Mouse (Mus musculus) Patski (cell line): ENCODE results near the gene Rab39b. TPM values are rescaled to one million over a fixed set of nuclear protein-coding genes. Genes with fewer than 3 reads are reported as not detected.

Experiments
- ATAC-seq: fragments of 100-300 bp; one replicate; pipeline ENCODE4 v1.8.0; 2021
- CTCF ChIA-PET: fragments of 350-600 bp; sonication (Branson Sonifier 250); formaldehyde crosslinking; loops from one replicate; lab custom pipeline; 2022; ENCODE audit warnings: inconsistent platforms; lab: Charles Lee
- POLR2A ChIA-PET: fragments of 350-600 bp; sonication (Branson Sonifier 250); formaldehyde crosslinking; loops from one replicate; lab custom pipeline; 2022; ENCODE audit warnings: antibody characterized with exemption, inconsistent platforms; lab: Charles Lee
- DNase-seq: peaks from one replicate; pipeline ENCODE4 v3.0.0-alpha.2; 2011; ENCODE audit warnings: low read depth, low spot score
- H3K27me3 ChIP-seq: fragments of 371-371 bp; one replicate; pipeline ENCODE4 v1.5.1; 2021
- CTCF ChIP-seq: fragments of 100-300 bp; IDR thresholded peaks from one replicate; pipeline ENCODE4 v1.5.1; 2021
- in situ Hi-C: fragments of 300-500 bp; cut with MboI; formaldehyde crosslinking; loops from 3 replicates; pipeline ENCODE4 v1.11.1; 2018; ENCODE audit warnings: low pct_unique_long_range_greater_than_20kb, mixed read lengths
- polyA plus RNA-seq: library from polyadenylated mRNA; unstranded; gene quantifications from one replicate; pipeline ENCODE4 v1.2.3, GENCODE M21; 2021

Rab39b gene
- polyA plus RNA-seq = 0.36 TPM

GRCm38 (mm10) chrX:75577582-75578324 is at the start of gene Rab39b:
Gene Rab39b, minus strand, starts transcription at chrX:75578231.
- ATAC-seq (no peak), DNase-seq (no peak)
- in situ Hi-C loops = no loop called here
- POLR2A ChIA-PET = no interaction called here
- CTCF ChIA-PET = no interaction called here
- H3K27me3 ChIP-seq = peaks cover 42% of the 10 kb centered on the region
- no peak for TF ChIP-seq CTCF

GRCm38 (mm10) chrX:75578539-75578938 is 508 bp upstream of the Rab39b start:
- DNase-seq = no peak
- POLR2A ChIA-PET = no interaction called here
- CTCF ChIA-PET = no interaction called here
- no peak for TF ChIP-seq CTCF
- in situ Hi-C loops = no loop called here
- H3K27me3 ChIP-seq = peaks cover 34% of the 10 kb centered on the region
- ATAC-seq = no peak

Other genes starting within 250 kb of the Rab39b start
- 131 TPM for gene Fundc2, start 195.8 kb downstream of the Rab39b start, polyA plus RNA-seq
- gene F8, start 195.6 kb downstream of the Rab39b start, polyA plus RNA-seq = 2.1 TPM
- 13.3 TPM for gene Cmc4, start 161.6 kb downstream of the Rab39b start, polyA plus RNA-seq
- gene Mtcp1, start 161.6 kb downstream of the Rab39b start, polyA plus RNA-seq = 5.3 TPM
- gene Brcc3, start 161.6 kb downstream of the Rab39b start, polyA plus RNA-seq = 36.9 TPM
- 78.2 TPM for gene Vbp1, start 63.9 kb downstream of the Rab39b start, polyA plus RNA-seq